Mouse (Mus musculus) neural tube, embryonic 10.5 days (tissue): ENCODE measurements around the gene Dhtkd1.
A peak's percentile ranks its signal among the peaks of the same experiment; 100 is the strongest.

Experiments used
- DNase-seq: peaks from one replicate; pipeline ENCODE4 v3.0.0-alpha.2; 2017; ENCODE audit warnings: low spot score; ENCODE audit errors: extremely low spot score

Gene Dhtkd1

DNA sequence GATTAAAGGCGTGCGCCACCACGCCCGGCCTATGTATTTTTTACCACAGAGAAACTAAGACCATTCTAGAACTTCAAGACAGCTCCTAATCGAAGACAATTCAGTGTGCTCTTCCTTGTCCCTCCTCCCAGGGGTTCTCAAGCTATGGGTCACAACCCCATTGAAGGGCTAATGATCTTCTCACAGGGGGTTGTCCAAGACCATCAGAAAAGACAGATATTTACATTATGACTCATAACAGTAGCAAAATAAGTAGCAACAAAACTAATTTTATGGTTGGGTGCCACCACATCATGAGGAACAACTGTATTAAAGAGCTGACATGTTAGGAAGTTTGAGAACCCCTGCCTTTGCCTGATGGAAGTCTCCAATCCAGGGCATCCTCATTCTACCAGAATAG is 10.7 kb downstream of the Dhtkd1 start:
- DNase-seq: no peak

DNA sequence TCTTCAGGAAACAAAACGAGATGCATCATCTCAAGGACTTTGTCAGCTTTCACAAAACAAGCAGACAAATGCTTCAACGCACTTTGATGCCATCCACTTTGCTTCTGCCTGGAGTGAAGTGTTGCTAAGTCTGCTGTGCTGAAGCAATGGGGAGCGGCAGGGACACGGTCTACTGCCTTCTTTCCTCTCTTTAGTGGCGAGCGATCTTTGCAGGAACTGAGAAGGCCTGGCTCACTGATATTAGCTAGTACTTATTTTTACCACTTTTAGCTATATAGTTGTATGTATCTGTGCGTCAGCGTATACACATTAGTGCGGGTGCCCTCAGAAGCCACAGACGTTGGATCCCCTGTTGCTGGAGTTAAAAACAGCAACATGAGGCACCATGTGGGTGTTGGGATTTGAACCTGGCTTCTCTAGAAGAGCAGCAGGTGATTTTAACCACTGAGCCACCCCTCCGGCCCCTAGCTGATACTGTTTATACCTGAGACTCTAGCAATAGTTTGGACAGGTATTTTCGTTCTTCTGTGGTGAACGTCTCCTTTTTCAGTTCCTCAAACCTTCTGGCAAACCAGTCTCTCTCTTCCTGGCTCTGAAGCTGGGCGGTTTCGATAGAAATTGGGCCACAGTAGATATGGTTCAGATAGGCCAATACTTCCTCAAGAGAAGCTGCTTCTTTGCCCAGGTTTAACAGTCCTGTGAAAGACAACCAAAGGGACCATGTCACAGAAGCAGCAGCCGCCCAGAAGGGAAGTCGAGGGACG is 12.1 kb downstream of the Dhtkd1 start:
- no peak for DNase-seq

DNA sequence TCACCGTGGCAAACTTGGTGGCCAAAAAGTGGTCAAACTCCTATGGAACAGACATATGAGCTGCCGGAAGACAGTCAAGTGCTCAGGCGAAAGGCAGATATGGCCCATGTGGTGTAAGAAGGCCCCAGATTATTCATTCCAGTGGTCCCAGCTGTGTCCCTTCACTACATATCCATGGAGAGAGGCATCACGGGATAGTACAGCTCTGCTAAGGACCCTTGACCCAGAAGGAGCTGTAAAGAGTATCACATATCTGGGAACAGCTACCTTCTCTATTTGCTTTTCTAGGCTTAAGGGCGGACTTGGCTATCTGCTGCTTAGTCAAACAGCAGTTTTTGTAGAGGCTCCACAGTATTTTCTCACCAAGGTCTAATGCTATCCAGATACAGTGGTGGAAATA is 12.8 kb downstream of the Dhtkd1 start:
- no peak for DNase-seq

DNA sequence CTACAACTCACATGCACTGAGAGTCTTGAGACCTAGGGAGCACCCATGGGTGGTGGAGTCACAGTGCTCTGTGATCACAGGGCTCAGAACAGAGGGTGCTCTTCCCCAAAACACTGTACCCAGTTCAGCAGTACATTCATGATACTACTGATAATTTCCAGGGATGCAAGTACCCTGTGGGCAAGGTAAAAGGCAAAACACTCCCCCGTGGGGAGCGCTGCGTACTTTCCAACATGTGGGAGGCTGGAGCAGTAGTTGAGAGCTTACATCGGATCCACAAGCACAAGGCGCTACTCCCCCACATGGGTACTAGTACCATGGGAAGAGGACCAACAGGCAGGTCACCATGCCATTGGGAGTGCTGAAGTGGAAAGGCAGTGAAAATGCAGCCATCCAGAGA is 15.1 kb downstream of the Dhtkd1 start:
- DNase-seq: no peak

DNA sequence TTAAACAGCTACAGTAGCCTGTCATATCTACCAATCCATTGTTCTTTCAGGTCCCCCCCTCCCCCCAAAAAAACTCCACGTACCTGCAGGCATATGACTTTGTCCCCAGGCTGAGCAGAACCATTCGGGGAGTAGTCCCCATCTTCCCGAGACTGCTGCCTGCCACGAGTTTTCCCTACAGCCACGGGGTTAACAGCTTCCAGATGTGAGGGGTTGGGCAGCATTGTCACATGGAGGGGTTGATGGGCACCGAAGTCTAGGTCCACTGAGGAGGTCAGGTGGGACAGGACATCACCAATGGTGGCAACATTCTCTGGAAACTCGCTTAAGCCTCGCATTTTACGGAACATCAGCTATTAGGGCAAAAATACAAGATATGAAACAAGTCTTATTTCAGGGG is 18.8 kb downstream of the Dhtkd1 start:
- no peak for DNase-seq

DNA sequence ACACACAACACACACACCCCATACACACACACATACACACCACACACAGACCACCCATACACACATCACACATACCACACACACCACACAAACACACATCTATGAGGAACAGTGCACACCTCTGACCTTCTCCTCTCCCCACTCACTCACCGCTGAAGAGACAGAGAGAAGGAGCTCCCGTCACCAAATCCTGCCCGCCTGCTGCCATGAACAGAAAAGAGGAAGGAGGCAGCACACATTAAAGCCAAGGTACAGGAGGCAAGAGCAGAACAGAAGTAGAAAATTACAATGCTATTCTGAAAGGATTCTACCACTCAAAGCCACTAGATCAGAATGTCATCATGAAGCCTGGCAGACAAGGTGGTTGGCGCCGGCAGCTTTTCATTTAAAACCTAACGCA is 19.8 kb downstream of the Dhtkd1 start:
- no peak for DNase-seq

DNA sequence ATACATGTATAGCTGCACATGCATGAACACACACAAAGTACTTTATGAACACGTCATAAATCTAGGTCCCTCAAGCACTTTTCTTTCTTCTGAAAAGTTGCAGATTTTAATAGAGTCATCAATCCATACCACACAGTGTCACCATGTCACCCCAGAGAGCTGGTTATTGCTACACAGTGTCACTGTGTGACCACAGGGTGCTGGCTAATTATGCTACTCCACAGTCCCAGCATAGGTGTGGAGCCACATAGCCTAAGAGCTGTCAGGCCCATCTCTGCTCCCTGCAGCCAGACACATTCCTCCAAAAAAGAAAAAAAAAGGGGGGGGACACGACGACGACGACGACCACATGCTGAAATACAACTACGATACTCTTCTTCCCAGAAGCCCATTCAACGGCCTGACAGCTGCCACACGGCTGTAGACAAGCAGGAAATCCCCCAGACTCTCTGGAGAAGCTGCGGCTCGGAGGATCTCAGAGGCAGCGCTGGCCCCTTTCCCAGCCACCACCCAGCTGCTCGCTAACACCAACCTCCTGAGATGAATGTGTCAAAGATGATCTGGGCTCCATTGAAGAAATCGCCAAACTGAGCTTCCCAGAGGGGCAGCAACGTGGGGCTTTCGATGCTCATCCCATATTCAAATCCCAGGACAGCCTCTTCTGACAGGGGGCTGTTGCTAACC is 31.2 kb downstream of the Dhtkd1 start:
- no peak for DNase-seq

DNA sequence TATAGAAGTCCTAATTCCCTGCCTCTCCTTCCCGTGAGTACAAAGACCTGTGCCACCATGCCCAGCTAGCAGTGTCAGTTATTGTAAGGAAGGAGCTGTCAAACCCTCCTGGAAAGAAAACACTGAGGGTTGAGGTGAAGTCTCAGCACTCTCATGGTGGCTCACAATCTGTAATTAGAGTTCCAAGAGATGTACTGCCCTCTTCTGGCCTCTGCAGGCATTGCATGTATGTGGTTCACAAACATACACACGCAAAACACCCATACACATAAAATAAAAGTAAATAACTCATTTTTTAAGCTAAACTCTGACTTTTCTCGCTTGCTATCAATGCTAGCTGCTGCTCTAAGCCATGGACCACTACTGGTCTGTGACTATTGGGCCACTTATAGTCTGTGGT is 36.0 kb downstream of the Dhtkd1 start:
- DNase-seq: peak; percentile 52

DNA sequence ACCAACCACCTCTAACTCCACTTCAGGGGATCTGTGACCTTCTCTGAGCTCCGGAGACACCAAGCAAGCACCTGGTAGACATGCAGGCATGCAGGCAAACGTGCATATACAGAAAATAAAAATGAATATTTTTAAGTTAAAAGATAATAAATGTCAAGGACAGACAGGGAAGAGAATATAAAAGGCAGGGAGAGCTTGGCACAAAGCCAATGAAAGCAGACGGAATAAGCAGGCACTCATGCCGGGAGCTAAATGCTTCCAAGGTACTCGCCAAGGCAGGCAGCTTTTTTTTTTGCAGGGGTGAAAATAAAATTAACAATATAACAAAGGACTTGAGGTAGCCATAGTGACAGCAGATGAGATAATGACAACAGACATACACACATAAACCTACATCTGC is 36.5 kb downstream of the Dhtkd1 start:
- DNase-seq: no peak

DNA sequence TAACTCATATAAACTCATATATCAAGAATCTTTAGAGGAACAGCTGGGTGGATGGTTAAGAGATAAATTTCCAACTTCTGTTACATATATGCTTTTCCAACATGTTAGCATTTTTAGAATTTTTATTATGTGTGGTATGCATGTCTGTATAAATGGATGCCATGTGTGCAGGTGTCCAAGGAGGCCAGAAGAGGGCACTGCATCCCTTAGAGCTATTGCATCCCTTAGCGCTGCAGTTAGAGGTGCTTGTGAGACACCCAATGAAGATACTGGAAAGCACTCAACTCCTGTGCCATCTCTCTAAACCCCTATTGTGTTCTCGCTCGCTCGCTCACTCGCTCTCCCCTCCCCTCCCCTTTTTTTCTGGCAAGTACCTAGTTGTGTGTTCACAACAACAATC is 42.4 kb downstream of the Dhtkd1 start:
- no peak for DNase-seq

DNA sequence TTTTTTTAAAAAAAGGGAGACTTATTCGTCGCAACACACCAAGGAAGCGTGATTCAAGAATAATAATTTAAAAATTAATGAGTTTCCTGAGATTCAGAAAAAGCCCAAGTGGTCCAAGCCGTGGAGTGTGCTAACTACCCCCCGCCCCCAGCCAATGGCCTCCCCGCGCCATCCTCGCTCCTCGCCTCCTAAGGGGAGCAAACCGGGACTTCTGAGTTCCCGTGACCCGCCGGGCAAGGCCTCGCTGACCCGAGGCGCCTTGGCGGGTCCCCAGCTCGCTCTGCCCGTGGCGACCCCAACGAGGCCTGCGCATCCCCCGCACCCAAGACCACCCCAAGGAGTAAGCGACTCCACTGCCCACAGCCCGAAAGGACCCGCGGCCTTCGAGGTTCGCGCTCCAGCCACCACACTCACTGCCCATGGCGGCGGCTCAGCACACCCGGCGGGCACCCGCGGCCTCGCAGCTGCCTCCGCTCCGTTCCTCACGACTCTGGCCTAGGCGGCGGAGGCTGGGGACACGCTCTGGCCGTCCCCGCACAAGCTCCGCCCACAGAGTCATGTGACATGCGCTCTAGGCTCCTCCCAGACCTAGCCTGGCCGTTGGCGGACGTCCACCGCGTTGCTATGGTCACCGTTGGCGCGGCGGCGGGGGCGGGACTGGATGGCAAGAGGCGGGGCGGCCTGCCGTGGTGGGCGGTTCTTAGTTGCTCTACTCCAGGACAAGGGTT is 47.6 kb downstream of the Dhtkd1 start, which contains the start of gene Sec61a2:
Sec61a2 (minus strand) TSS at position 590 of the 728 bp plus-strand sequence.
- peak; percentile 100 for DNase-seq

DNA sequence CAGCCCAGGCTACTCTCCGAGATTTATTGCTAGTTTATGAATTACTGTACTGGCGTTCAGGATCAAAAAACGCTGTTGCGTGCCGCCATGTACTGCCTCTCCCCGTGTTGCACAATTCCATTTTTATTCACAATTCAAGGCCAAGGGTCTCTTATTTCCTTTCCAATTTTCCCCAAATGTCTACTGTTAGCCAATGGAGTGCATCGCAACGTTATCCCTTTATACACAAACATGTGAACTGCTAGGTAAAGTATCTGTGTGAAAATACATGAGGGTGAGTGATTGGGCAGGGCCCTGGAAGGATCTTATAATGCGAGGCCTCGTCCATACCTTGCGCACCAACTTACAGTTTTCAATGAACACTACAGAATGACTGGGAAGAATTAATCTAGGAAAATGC is 48.3 kb downstream of the Dhtkd1 start:
- DNase-seq: peak; percentile 37

DNA sequence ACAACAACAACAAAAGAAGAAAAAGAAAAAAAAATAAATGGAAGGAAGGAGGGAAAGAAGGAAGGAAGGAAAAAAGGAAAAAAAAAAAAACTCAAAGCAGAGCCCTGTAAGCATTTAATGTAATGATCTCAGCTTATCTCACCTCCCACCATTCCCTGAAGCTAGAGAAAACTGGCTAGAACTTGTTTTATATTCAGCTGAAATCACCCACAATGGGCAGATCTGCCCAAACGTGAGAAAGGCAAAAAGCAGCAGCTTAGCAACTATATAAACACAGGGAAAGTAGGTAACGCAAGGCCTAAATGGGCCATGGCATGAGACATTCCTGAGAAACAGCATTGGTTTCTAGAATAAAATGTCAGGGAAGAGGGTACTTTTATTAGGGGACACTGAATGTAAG is 53.2 kb downstream of the Dhtkd1 start:
- DNase-seq: no peak

DNA sequence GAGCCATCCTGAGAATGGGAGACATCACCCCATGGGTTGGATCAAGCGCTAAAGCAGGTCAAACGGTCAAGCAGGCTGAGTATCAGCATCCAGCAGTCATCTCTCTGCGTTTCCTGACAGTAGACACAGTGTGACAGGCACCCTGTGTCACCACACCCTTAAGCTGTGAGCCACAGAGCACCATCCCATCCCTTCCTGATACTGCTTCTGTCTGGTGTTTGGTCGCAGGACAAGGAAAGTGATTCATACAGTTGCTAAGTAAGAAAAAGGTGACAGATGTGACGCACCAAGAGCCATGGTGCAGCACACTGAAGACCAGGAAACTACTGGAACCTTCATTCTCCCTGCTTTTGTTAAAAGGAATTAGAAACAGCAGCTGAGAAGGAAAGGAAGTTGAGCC is 53.7 kb downstream of the Dhtkd1 start:
- no peak for DNase-seq

DNA sequence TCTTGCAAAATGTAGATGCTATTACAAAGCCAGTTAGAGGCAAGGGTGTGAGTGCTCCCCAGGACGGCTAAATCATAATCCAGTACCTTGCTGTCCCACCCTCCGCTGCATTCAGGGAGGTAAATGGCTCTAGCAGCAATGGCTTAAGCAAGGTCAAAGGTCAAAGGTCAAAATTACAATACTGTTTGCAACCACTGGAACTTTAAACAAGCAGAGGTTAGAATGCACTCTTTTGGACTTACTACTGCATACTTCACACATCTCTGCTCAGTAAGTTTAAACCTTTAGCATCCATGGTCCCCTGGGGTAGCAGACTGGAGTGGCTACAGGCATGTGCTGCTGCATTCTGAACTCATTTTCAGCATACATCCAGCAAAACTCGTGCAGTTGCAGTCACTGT is 65.1 kb downstream of the Dhtkd1 start:
- DNase-seq: no peak

DNA sequence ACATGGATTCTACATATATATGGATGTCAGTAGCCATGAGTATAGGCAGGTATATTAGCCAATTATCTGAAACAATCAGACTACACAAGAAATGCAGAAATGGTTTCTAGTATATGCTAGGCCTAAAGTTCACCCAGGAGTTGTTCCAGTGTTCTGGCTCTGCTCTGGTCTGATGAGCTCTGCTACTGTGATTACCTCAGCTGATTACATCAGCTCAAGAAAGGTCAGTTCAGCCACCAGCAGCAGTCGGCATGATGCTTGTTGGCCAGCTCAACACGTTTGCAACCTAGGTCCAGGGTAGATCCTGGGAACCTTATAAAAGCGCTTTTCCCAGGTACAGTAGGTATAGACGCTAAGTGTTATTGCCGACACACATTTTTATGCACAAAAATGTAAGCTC is 72.8 kb downstream of the Dhtkd1 start:
- no peak for DNase-seq

DNA sequence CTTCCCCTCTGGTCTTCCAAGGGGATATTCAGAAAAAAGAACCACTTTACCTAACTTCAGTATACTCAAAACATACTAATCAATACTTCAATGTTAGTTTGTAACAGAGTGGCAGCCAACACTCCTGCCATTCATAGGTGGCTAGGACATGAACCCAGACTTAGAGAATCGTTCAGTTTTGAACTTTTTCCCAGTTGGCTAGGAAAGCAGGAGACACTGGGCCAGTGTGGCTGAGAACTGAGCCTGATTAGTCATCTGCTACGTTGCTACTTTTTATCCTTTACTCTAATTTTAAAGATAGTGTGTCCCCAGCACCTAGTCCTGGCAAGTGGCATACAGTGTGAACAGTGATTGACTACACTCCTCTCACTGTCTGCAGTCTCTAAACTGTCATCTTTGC is 74.9 kb downstream of the Dhtkd1 start:
- DNase-seq: no peak

DNA sequence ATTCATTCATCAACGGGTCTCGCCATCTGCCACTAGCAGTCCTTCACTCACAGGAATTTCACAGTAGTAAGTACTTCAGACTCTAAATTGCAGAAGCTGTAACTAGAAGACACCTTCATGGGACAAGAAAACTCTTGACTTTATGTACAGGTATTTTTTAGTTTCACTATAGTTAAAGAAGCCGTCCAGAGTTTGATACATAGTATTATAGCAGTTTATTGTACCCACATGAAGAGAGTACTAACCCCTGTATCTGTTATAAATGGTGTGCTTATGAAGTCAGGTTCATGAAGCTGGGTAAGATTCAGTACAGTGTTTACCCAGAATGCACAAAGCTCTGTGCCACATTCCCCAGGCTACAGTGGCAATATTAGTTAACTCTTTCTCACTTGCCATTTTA is 79.8 kb downstream of the Dhtkd1 start, which contains the start of gene Gm13199:
Gm13199 (minus strand) TSS at position 101 of the 400 bp plus-strand sequence.
- DNase-seq: no peak

DNA sequence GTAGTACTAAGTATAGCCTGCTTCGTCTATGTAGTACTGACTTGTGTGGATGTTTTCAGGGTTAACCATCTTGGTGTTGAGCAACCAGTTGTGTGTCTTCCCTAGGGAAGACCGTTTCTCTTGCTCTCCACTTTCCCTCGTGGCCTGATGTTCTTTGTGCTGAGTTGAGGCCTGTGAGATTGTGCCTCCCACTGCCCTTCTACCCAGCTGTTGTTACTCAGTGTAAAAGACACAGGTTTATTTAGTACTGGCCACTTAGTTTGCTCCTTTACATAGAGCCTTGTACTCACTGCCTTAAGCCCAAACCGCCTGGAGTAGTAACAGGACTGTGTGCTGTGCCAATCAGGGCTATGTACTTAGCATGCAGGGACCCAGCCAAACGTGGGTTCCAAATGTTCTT is 90.7 kb downstream of the Dhtkd1 start:
- DNase-seq: no peak

DNA sequence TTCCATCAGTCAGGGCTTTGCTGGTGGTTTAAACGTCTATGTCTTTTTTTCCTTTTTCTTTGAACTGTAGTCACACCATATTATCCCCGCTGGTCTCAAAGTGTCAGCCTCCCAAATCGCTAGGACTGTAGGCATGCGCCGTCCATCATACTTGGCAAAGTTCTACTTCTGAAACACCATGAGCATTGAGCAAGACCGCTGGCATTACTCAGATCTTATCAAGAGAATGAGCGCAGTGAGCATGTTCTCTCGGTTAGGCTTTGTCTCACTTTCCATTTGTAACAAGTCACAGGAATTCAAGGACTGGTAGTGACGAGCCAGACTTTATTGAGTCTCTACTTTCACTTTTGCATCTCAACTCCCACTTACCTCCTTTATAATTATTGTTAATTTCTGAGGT is 91.5 kb downstream of the Dhtkd1 start:
- DNase-seq: no peak
